Mouse (Mus musculus): ENCODE data around the gene Itga1.

The Itga1 gene

DNA sequence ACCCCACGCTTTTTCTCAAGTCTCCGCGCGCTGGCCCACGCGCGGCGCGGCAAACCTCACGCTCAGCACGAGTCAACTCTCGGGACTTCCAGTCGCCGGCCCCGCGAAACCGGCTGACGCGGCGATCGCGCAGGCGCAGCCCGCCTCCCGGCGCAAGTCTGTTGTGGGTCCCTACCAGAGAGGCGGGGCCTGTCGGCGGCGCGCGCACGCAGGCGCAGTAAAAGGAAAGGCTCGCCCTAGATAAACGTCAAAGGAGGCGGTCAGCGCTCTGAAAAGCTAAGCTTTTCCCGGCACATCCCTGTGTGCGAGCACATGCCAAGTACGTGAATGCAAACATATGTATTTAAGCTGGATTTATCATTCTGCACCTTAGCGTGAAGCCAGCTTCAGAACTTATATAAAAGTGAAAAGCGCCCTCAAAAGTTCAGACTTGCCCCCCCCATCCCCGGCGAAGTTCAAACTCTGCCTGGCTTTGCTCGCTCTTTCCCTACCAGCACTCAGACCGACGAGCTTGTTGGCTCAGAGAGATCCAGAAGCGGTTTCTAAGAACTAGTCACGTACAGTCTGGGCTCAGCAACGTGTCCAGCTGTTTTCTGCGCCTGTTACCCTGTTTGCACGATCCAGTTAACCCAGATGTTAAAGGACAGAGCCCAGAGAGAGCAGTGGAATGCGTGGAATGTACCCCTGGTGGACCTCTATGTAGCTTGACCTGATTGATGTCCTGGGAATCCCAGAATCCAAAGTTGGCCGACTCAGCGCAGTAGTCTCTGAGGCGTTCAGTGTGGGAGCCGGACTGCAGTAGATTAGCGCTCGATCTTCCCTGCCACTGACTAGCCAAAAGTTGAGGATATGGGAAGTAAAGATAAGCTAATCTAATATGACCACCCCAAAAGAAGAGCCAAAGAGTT, 11.4 kb downstream of the Itga1 start, which contains the start of gene Pelo:
Gene Pelo (minus strand): TSS at position 118 of the 908 bp plus-strand sequence.
- DNase-seq (ENCODE audit: low read depth, low spot score) = peak; percentile 96
- H3K27me3 ChIP-seq (ENCODE audit: control insufficient read depth, insufficient read depth, low read length, poor library complexity, severe bottlenecking) = no peaks in the 10 kb centered on the region

GRCm38 (mm10) chr13:115089395-115090025, 12.3 kb downstream of the Itga1 start:
- DNase-seq (ENCODE audit: low read depth, low spot score) = peak; percentile 24
- H3K36me3 ChIP-seq (ENCODE audit: control insufficient read depth, insufficient read depth, low read length, poor library complexity, severe bottlenecking) = no peaks in the 10 kb centered on the region
- H3K27me3 ChIP-seq (ENCODE audit: control insufficient read depth, insufficient read depth, low read length, poor library complexity, severe bottlenecking) = no peaks in the 10 kb centered on the region

More for the DNA sequence above, 11.4 kb downstream of the Itga1 start, which contains the start of gene Pelo:
- H3K36me3 ChIP-seq (ENCODE audit: control insufficient read depth, insufficient read depth, low read length, poor library complexity, severe bottlenecking) = no peaks in the 10 kb centered on the region

GRCm38 (mm10) chr13:115089020-115089394, 12.8 kb downstream of the Itga1 start:
- H3K36me3 ChIP-seq (ENCODE audit: control insufficient read depth, insufficient read depth, low read length, poor library complexity, severe bottlenecking) = no peaks in the 10 kb centered on the region
- H3K27me3 ChIP-seq (ENCODE audit: control insufficient read depth, insufficient read depth, low read length, poor library complexity, severe bottlenecking) = no peaks in the 10 kb centered on the region
- DNase-seq (ENCODE audit: low read depth, low spot score) = no peak

DNA sequence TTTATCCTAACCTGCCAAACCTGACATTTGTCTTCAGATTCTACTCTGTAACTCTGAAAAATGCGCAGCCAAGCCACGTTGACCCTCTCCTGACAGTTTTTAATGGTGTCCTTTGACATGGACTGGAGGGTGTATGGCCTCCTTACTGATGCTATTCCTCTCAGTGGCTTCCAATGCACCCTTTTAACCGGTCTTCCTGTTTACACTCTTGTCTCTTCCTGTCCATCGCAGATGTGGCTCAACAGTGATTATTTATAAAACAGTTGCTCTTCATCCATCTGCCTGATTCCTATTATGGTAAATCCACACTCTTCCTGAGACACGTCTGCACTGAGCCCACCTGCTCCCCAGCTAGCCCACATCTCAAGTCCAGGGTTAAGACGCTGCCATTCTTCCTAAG, 15.8 kb downstream of the Itga1 start:
- DNase-seq (ENCODE audit: low read depth, low spot score) = no peak
- Histone ChIP-seq H3K27me3 (ENCODE audit: control insufficient read depth, insufficient read depth, low read length, poor library complexity, severe bottlenecking) (no peaks in the 10 kb centered on the region), H3K36me3 (ENCODE audit: control insufficient read depth, insufficient read depth, low read length, poor library complexity, severe bottlenecking) (no peaks in the 10 kb centered on the region)

- DNase-seq (ENCODE audit: low read depth, low spot score) = no peak
Measured at GRCm38 (mm10) chr13:115082339-115082738, 19.4 kb downstream of the Itga1 start.

DNA sequence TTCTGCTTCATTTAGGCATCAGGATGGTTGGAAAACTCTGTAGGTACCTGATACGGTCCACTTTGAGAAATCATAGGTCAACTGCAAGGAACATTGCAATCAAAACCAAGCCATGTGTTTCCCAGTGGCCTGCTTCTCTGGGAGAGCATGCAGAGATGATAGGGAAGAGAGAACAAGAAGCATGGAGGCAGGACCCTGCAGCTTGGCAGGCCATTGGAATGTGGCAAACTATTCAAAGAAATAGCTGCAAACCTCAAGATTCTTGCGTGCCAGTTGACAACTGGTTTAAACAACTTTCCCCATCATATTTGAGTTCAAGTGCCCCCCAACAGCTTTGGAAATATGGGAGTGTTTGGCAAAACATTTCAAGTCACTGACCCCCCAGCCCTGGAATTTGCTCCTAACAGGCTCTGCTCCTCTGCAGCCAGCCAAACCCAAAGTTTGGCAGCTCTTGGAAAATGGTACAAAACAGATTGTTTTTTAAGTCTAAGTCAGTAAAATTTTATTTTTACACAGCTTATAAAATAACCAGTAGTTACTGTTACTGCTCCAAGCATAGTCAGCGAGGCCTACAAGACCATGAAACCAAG, 21.7 kb downstream of the Itga1 start:
- DNase-seq (ENCODE audit: low read depth, low spot score) = no peak
- Histone ChIP-seq H3K36me3 (ENCODE audit: control insufficient read depth, insufficient read depth, low read length, poor library complexity, severe bottlenecking) (no peaks in the 10 kb centered on the region), H3K27me3 (ENCODE audit: control insufficient read depth, insufficient read depth, low read length, poor library complexity, severe bottlenecking) (no peaks in the 10 kb centered on the region)

More at GRCm38 (mm10) chr13:115082339-115082738, 19.4 kb downstream of the Itga1 start:
- no peaks in the 10 kb centered on the region for H3K36me3 ChIP-seq (ENCODE audit: control insufficient read depth, insufficient read depth, low read length, poor library complexity, severe bottlenecking)
- no peaks in the 10 kb centered on the region for H3K27me3 ChIP-seq (ENCODE audit: control insufficient read depth, insufficient read depth, low read length, poor library complexity, severe bottlenecking)

- Histone ChIP-seq H3K27me3 (ENCODE audit: control insufficient read depth, insufficient read depth, low read length, poor library complexity, severe bottlenecking) (no peaks in the 10 kb centered on the region), H3K36me3 (ENCODE audit: control insufficient read depth, insufficient read depth, low read length, poor library complexity, severe bottlenecking) (no peaks in the 10 kb centered on the region)
- no peak for DNase-seq (ENCODE audit: low read depth, low spot score)
Measured at GRCm38 (mm10) chr13:115078997-115079685, 22.6 kb downstream of the Itga1 start.

DNA sequence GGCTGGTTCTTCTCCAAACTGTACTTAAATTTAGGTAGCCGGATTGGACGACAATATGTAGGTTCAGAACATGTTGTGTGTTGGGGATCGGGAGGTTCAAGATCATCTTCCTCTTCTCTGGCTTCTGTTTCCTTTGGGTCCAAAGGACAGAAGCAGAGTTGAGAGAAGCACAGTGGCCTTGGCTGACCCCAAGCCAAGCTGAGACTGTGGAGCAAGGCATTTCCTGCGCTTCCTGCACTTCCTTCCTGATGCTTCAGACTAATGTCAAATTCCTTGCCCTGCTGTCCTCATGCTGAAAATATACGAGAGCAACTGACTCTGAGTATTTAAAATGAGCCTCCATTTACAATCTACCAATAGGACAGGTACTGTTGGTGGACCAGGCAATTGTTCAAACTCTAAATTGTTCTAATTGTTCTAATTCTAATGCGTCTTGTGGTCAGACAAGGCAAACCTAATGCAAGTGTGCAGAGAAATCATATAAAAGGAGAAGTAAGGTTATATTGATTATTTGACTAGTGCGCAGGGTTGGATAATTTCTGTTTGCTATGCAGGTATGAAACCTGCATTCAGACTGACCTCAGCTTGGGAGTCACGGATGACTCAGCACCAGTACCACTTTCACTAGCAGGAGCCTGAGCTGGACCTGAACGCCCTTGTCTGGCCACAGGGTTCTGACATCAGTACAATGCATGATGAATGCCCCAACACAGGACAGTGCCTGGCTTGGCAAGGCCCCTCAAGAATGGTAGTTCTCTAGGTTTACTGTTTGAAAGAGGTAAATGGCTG, 24.2 kb downstream of the Itga1 start:
- no peak for DNase-seq (ENCODE audit: low read depth, low spot score)
- Histone ChIP-seq H3K27me3 (ENCODE audit: control insufficient read depth, insufficient read depth, low read length, poor library complexity, severe bottlenecking) (no peaks in the 10 kb centered on the region), H3K36me3 (ENCODE audit: control insufficient read depth, insufficient read depth, low read length, poor library complexity, severe bottlenecking) (no peaks in the 10 kb centered on the region)

GRCm38 (mm10) chr13:115072386-115072785, 29.4 kb downstream of the Itga1 start:
- no peaks in the 10 kb centered on the region; the same call in 1 of the 2 replicates for H3K27me3 ChIP-seq (ENCODE audit: control insufficient read depth, insufficient read depth, low read length, poor library complexity, severe bottlenecking)
- DNase-seq (ENCODE audit: low read depth, low spot score) = no peak
- no peaks in the 10 kb centered on the region for H3K36me3 ChIP-seq (ENCODE audit: control insufficient read depth, insufficient read depth, low read length, poor library complexity, severe bottlenecking)

GRCm38 (mm10) chr13:115071431-115071830, 30.3 kb downstream of the Itga1 start:
- Histone ChIP-seq H3K27me3 (ENCODE audit: control insufficient read depth, insufficient read depth, low read length, poor library complexity, severe bottlenecking) (no peaks in the 10 kb centered on the region; the same call in 1 of the 2 replicates), H3K36me3 (ENCODE audit: control insufficient read depth, insufficient read depth, low read length, poor library complexity, severe bottlenecking) (no peaks in the 10 kb centered on the region)
- DNase-seq (ENCODE audit: low read depth, low spot score) = no peak

- no peak for DNase-seq (ENCODE audit: low read depth, low spot score)
- Histone ChIP-seq H3K36me3 (ENCODE audit: control insufficient read depth, insufficient read depth, low read length, poor library complexity, severe bottlenecking) (no peaks in the 10 kb centered on the region), H3K27me3 (ENCODE audit: control insufficient read depth, insufficient read depth, low read length, poor library complexity, severe bottlenecking) (no peaks in the 10 kb centered on the region; the same call in 1 of the 2 replicates)
Measured at GRCm38 (mm10) chr13:115067968-115068330, 33.8 kb downstream of the Itga1 start.

DNA sequence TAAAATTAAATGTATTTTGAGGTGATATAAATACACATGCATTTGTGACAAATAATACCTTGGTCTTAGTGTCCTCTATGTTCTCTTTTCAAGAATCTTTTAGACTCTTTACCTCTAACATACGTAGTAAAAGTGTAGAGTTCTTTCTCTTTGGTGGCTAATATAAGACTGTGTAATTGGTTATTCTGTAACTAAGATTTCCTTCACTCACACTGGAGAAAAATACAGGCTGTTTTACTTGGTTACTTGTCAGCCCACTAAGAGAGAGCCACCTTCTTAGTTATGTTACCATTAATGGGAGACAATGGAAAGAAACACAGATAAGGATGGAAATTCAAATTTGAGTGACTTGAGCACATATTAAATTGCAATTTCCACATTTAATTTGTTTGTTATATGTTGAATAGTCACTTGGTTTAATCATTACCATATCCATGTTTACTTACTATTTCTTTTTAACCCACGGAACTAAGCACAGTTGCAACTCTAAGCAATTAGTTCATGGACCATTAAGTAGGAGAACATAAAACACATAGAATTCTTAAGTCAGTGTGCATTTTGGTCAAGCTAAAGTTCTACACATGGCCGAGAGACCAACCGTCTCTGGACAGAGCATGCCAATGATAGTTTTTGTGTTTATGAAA, 34.3 kb downstream of the Itga1 start:
- Histone ChIP-seq H3K27me3 (ENCODE audit: control insufficient read depth, insufficient read depth, low read length, poor library complexity, severe bottlenecking) (no peaks in the 10 kb centered on the region; the same call in 1 of the 2 replicates), H3K36me3 (ENCODE audit: control insufficient read depth, insufficient read depth, low read length, poor library complexity, severe bottlenecking) (no peaks in the 10 kb centered on the region)
- DNase-seq (ENCODE audit: low read depth, low spot score) = no peak

GRCm38 (mm10) chr13:115057555-115057954, 44.2 kb downstream of the Itga1 start:
- no peaks in the 10 kb centered on the region for H3K36me3 ChIP-seq (ENCODE audit: control insufficient read depth, insufficient read depth, low read length, poor library complexity, severe bottlenecking)
- no peak for DNase-seq (ENCODE audit: low read depth, low spot score)
- no peaks in the 10 kb centered on the region for H3K27me3 ChIP-seq (ENCODE audit: control insufficient read depth, insufficient read depth, low read length, poor library complexity, severe bottlenecking)

Measured in splenic B cell, adult 2 months (primary cell).